Mouse (Mus musculus) G1E (cell line): Measurements from ENCODE around the gene Itgae.

ENCODE experiments used
- CTCF ChIP-seq: IDR thresholded peaks from 2 replicates; pipeline ENCODE4 v1.5.1; 2012; ENCODE audit warnings: low read depth, low read length, inconsistent platforms, mixed read lengths
- GATA1 ChIP-seq: IDR thresholded peaks from 2 replicates; pipeline ENCODE4 v1.6.1; 2012; ENCODE audit warnings: borderline replicate concordance, low read length, inconsistent platforms, mixed read lengths
- GATA2 ChIP-seq: IDR thresholded peaks from 2 replicates; pipeline ENCODE4 v1.6.1; 2012; ENCODE audit warnings: low read depth, low read length, inconsistent platforms, borderline replicate concordance
- POLR2AphosphoS5 ChIP-seq: IDR thresholded peaks from 2 replicates; pipeline ENCODE4 v1.6.1; 2012; ENCODE audit warnings: low read depth, low read length, inconsistent platforms; ENCODE audit not compliant: insufficient replicate concordance

DNA sequence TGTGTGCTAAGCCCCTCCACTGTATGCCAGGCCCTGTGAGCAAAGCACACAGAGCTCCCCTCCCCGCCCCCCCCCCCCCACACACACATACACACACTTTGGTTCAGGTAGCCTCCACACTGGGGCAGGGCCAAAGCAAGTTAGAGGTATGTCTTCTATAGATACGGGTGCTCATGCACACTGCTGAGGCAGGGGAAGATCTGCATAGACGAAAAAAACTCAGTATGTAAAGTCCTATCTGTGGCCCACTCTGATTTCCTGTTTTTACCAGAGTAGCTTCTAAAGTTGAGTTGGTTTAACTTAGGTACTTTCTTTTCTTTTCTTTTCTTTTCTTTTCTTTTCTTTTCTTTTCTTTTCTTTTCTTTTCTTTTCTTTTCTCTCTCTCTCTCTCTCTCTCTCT, 14.9 kb downstream of the Itgae start:
- TF ChIP-seq CTCF (no peak), GATA1 (no peak), GATA2 (no peak), POLR2AphosphoS5 (no peak)
